25 mouse cellular contexts compared by ENCODE assay signal in genomic region chr6:50594372-50594771, GRCm38 (mm10). TPM values are rescaled to one million over a fixed set of nuclear protein-coding genes. Genes with fewer than 3 reads are reported as not detected.
A peak's percentile ranks its signal among the peaks of the same experiment; 100 is the strongest.
DNase-seq lines count a peak whose midpoint lies in the region; ATAC-seq and TF ChIP-seq lines count a peak whose summit lies in the region.
"Had no signal": no experiment of that assay in that cellular context is flagged by ENCODE, and none has a peak within 500 bp of the region (broad histone marks: within the 10 kb centered on the region; RNA-seq: fewer than 3 reads in every experiment).

No protein-coding gene starts in this region.

- H3K9me3 ChIP-seq in kidney, embryonic 15.5 days (replicated peaks): no peaks in the 10 kb centered on the region
- H3K9me3 ChIP-seq: heart, embryonic 15.5 days; hindbrain, embryonic 12.5 days; neural tube, embryonic 12.5 days; stomach, embryonic 15.5 days had no signal

- H3K4me2 ChIP-seq in kidney, embryonic 15.5 days: no peak overlapping the region
- H3K4me2 ChIP-seq: heart, embryonic 15.5 days; hindbrain, embryonic 12.5 days; liver, embryonic 11.5 days; neural tube, embryonic 12.5 days; stomach, embryonic 15.5 days had no signal

- H3K27me3 ChIP-seq in kidney, adult 2 months (replicated peaks; ENCODE audit: control insufficient read depth, insufficient read depth, low read length): no peaks in the 10 kb centered on the region
- H3K27me3 ChIP-seq in kidney, embryonic 15.5 days: no peaks in the 10 kb centered on the region
- H3K27me3 ChIP-seq in testis, adult 2 months (ENCODE audit: control insufficient read depth, insufficient read depth, low read length): no peaks in the 10 kb centered on the region
- H3K27me3 ChIP-seq: heart, embryonic 15.5 days; neural tube, embryonic 12.5 days; stomach, embryonic 15.5 days had no signal

- no peaks in the 10 kb centered on the region for H3K36me3 ChIP-seq in kidney, adult 2 months (ENCODE audit: control insufficient read depth, insufficient read depth, low read length)
- H3K36me3 ChIP-seq in kidney, embryonic 15.5 days: no peaks in the 10 kb centered on the region
- H3K36me3 ChIP-seq in testis, adult 2 months (ENCODE audit: control insufficient read depth, insufficient read depth, low read length): no peaks in the 10 kb centered on the region
- H3K36me3 ChIP-seq: heart, embryonic 15.5 days; hindbrain, embryonic 12.5 days; neural tube, embryonic 12.5 days; stomach, embryonic 15.5 days had no signal

- H3K27ac ChIP-seq in kidney, adult 2 months (ENCODE audit: insufficient read depth, low read depth, low read length): no peak overlapping the region
- no peak overlapping the region for H3K27ac ChIP-seq in kidney, embryonic 15.5 days
- no peak overlapping the region for H3K27ac ChIP-seq in testis, adult 2 months (ENCODE audit: control insufficient read depth, insufficient read depth, low read depth, low read length)
- H3K27ac ChIP-seq: heart, embryonic 15.5 days; hindbrain, embryonic 12.5 days; neural tube, embryonic 12.5 days; stomach, embryonic 15.5 days had no signal

- H3K9ac ChIP-seq in kidney, embryonic 15.5 days: no peak overlapping the region
- H3K9ac ChIP-seq: heart, embryonic 15.5 days; hindbrain, embryonic 12.5 days; neural tube, embryonic 12.5 days; stomach, embryonic 15.5 days had no signal

- 0 out of 2 replicates have a peak, but pooled peaks have one; percentile 13 for TF ChIP-seq CTCF in kidney, adult 2 months (conservative IDR thresholded peaks at IDR 0.05; ENCODE audit: insufficient read depth, insufficient read length, low read depth, low read length)
- TF ChIP-seq CTCF in testis, adult 2 months (IDR thresholded peaks at IDR 0.05; ENCODE audit: control insufficient read depth, insufficient read depth, insufficient replicate concordance, low read depth, low read length): peak; percentile 29; the same call in 1 of the 2 replicates

- TF ChIP-seq POLR2A in kidney, adult 2 months (IDR thresholded peaks at IDR 0.05; ENCODE audit: low read depth, low read length): no peak
- TF ChIP-seq POLR2A in testis, adult 2 months (IDR thresholded peaks at IDR 0.05; ENCODE audit: control insufficient read depth, low read depth, low read length): no peak

- WGBS in kidney, adult 2 months: 96% methylated on average over 2 of the region's 2 CpGs
- 89% methylated on average over 2 of the region's 2 CpGs for WGBS in kidney, embryonic 15.5 days

- no peak for DNase-seq in kidney, adult 2 months
- DNase-seq in testis, postnatal 10 days (ENCODE audit: low spot score): no peak
- peak; percentile 82 for DNase-seq in R1 (ENCODE audit: low read depth, low spot score)
- no peak for DNase-seq in cerebellum, adult 9-10 months
- DNase-seq in gastrocnemius, postnatal 10 days: no peak
- DNase-seq: adrenal gland, adult 2 months; cerebellum, postnatal 25 days; kidney, adult 11 months; kidney, postnatal 4 days; lung, postnatal 10 days; thymus, postnatal 25 days had no signal

- no peak for ATAC-seq in kidney, embryonic 15.5 days (replicated peaks; ENCODE audit: low FRiP score)
- ATAC-seq: forebrain, embryonic 16.5 days had no signal

- no peaks in the 10 kb centered on the region for H3K4me1 ChIP-seq in kidney, adult 2 months (ENCODE audit: control insufficient read depth, insufficient read depth, low read length)
- peaks cover 31% of the 10 kb centered on the region for H3K4me1 ChIP-seq in kidney, embryonic 15.5 days
- peaks cover 5% of the 10 kb centered on the region for H3K4me1 ChIP-seq in testis, adult 2 months (ENCODE audit: control insufficient read depth, insufficient read depth, low read length)

- H3K4me3 ChIP-seq in kidney, adult 2 months (ENCODE audit: insufficient read depth, low read depth, low read length): no peak overlapping the region
- H3K4me3 ChIP-seq in kidney, embryonic 15.5 days (replicated peaks): no peak overlapping the region
- no peak overlapping the region for H3K4me3 ChIP-seq in testis, adult 2 months (ENCODE audit: control insufficient read depth, low read depth, low read length)
- H3K4me3 ChIP-seq: heart, embryonic 15.5 days; hindbrain, embryonic 12.5 days; neural tube, embryonic 12.5 days; stomach, embryonic 15.5 days had no signal

RNA-seq across cellular contexts. Expression of gene 4921507P07Rik, which starts 2.1 kb away (rescaled TPM):
- 0.26 and 0.33 TPM in 2 replicates for polyA plus RNA-seq in kidney, adult 2 months (2012; rRNA removed)
- 0.98 and 1.1 TPM in 2 replicates for polyA plus RNA-seq in kidney, embryonic 15.5 days (2015; fragmentation: Nextera tagmentation; extraction: Ambion mirVana)
- 203 and 232 TPM in 2 replicates for polyA plus RNA-seq in testis, adult 2 months (2012; rRNA removed)
- under 1 TPM; 0.19 to 0.36 TPM for total RNA-seq in gastrocnemius, postnatal 10 days (2021)
- polyA plus RNA-seq: adrenal gland, adult 2 months had no signal

RNA-seq across cellular contexts. Expression of gene Cycs, which starts 28.0 kb away (rescaled TPM):
- 6.6 and 12.7 TPM in 2 replicates for polyA plus RNA-seq in kidney, adult 2 months (2012; rRNA removed)
- polyA plus RNA-seq in kidney, embryonic 15.5 days (2015; fragmentation: Nextera tagmentation; extraction: Ambion mirVana): 79.5 and 88.2 TPM in 2 replicates
- polyA plus RNA-seq in testis, adult 2 months (2012; rRNA removed): 2.1 and 3.7 TPM in 2 replicates
- 10 to 100 TPM; 77.5 to 85.0 TPM for total RNA-seq in gastrocnemius, postnatal 10 days (2021)

RNA-seq across cellular contexts. Expression of gene Npvf, which starts 59.9 kb away (rescaled TPM):
- polyA plus RNA-seq in kidney, adult 2 months (2012; rRNA removed): not detected in 2 replicates
- polyA plus RNA-seq in kidney, embryonic 15.5 days (2015; fragmentation: Nextera tagmentation; extraction: Ambion mirVana): 0.26 TPM in 1 of 2 replicates, not detected in the other
- polyA plus RNA-seq in testis, adult 2 months (2012; rRNA removed): not detected in 2 replicates
- total RNA-seq in gastrocnemius, postnatal 10 days (2021): not detected
- total RNA-seq: adrenal gland, adult 2 months; layer of hippocampus, postnatal 25 days; left cerebral cortex, postnatal 36 days; megakaryocyte-erythroid progenitor cell, adult 5-6 weeks had no signal
- polyA plus RNA-seq: adrenal gland, adult 2 months; embryonic facial prominence, embryonic 11.5 days; forebrain, embryonic 16.5 days; gonadal fat pad, adult 2 months; hindbrain, embryonic 12.5 days; liver, embryonic 11.5 days; neural tube, embryonic 12.5 days; spleen, adult 2 months; stomach, embryonic 15.5 days had no signal

Comparison
In these comparisons a context has a peak if more than half of its experiments do, and no peak if none do; other contexts are left out.
1. RNA of gene 4921507P07Rik, which starts 2.1 kb away (polyA plus RNA-seq): 203 to 232 TPM in testis, adult 2 months; 0.98 to 1.1 TPM in kidney, embryonic 15.5 days and 0.26 to 0.33 TPM in kidney, adult 2 months; every median in the first group is over 10 times any median in the second.